Mouse (Mus musculus): ENCODE measurements around the gene Elp5. TPM values are rescaled to one million over a fixed set of nuclear protein-coding genes. Genes with fewer than 3 reads are reported as not detected.
A peak's percentile ranks its signal among the peaks of the same experiment; 100 is the strongest.

Elp5 gene
- polyA plus RNA-seq, 2 experiments, result 101 to 122 TPM

DNA sequence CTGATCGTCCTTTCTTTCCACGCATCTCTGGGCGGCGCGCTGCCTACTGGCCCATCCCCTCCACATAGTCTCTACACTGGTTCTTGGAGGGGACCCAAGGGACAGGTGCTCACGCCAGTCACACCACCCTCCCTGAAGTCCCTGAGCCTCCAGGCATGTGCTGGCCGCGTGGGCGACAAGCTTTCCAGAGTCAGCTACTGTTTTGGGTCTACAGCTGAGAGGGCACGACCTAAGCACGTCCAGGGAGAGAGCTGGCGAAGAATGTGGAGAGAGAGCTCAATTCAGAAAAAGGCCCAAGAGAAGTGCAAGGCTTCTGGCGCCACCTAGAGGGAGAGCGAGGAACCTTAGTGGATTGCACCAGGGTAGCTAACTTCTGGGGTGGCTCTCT is 33.6 kb downstream of the Elp5 start:
- Histone ChIP-seq H3K36me3 (ENCODE audit: control insufficient read depth, insufficient read depth, low read length) (peaks cover 23% of the 10 kb centered on the region), H3K4me2 (replicated peaks; ENCODE audit: low read depth, low read length, severe bottlenecking) (peak overlapping the region; percentile 85), H3K4me1 (ENCODE audit: control insufficient read depth, insufficient read depth, low read length) (peaks cover 19% of the 10 kb centered on the region), H3K9ac (ENCODE audit: low read depth, low read length, severe bottlenecking) (peak overlapping the region; percentile 70), H3K27me3 (ENCODE audit: control insufficient read depth, insufficient read depth, low read length) (no peaks in the 10 kb centered on the region), H3K27ac (replicated peaks; ENCODE audit: low read depth, low read length) (peak overlapping the region; percentile 90), H3K4me3 (replicated peaks; ENCODE audit: low read length) (peak overlapping the region; percentile 59), H3K9me3 (ENCODE audit: control insufficient read depth, low read length) (no peaks in the 10 kb centered on the region)
- peak; percentile 61; the same call in 1 of the 2 replicates for TF ChIP-seq POLR2A (IDR thresholded peaks at IDR 0.05; ENCODE audit: borderline replicate concordance, extremely low read depth, insufficient read depth, insufficient read length)
- ATAC-seq (ENCODE audit: low FRiP score, low read depth) (peak; percentile 48), DNase-seq (ENCODE audit: low spot score) (peak; percentile 90)
- WGBS, result 0% methylated on average over 14 of the region's 14 CpGs

DNA sequence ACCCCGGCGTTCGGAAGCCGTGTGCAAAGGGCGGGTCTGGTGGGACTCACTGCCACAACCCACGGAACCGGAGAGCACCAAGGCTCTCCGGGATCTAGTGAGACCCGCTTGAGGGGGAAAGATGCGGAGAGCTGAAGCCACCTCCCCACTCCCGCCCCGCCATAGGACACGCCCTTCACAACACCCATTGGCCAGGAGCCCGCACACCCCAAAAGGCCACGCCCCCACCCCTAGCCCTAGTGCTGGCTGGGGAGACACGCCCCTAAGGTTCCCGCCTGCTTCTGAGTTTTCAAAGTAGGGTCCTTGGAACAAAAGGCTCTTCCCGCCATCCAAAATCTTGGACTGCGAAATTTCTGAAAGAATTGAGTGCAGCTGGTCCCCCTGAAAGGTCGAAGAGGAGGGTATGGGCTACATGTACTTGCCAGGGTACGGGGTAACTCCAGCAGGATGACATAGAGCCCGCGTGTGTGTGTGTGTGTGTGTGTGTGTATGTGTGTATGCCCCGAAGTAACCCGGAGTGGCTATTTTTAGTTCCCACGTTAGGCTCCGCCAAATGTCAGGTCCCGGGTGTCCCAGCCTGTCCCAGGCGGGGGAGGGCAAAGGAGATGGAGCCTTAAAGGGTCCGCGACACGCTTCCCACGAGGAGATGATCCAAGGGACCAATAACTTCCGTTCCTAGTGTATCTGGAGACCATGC is 34.1 kb downstream of the Elp5 start, which contains the start of gene Slc2a4:
TSS of gene Slc2a4 (minus strand) at position 123 of the 697 bp plus-strand sequence.
- ATAC-seq (ENCODE audit: low FRiP score, low read depth) (peak; percentile 93), DNase-seq (ENCODE audit: low spot score) (peak; percentile 97)
- Histone ChIP-seq H3K9ac (ENCODE audit: low read depth, low read length, severe bottlenecking) (peak within 1 kb of the TSS; percentile 70), H3K4me3 (replicated peaks; ENCODE audit: low read length) (peak within 1 kb of the TSS; percentile 59), H3K27ac (replicated peaks; ENCODE audit: low read depth, low read length) (peak within 1 kb of the TSS; percentile 90), H3K27me3 (ENCODE audit: control insufficient read depth, insufficient read depth, low read length) (no peaks in the 10 kb centered on the region), H3K4me1 (ENCODE audit: control insufficient read depth, insufficient read depth, low read length) (peaks cover 19% of the 10 kb centered on the region), H3K4me2 (replicated peaks; ENCODE audit: low read depth, low read length, severe bottlenecking) (peak within 1 kb of the TSS; percentile 85), H3K36me3 (ENCODE audit: control insufficient read depth, insufficient read depth, low read length) (peaks cover 27% of the 10 kb centered on the region), H3K9me3 (ENCODE audit: control insufficient read depth, low read length) (no peaks in the 10 kb centered on the region)
- peak; percentile 76; the same call in 1 of the 2 replicates for TF ChIP-seq POLR2A (IDR thresholded peaks at IDR 0.05; ENCODE audit: borderline replicate concordance, extremely low read depth, insufficient read depth, insufficient read length)
- WGBS, result 2% methylated on average over 33 of the region's 34 CpGs

DNA sequence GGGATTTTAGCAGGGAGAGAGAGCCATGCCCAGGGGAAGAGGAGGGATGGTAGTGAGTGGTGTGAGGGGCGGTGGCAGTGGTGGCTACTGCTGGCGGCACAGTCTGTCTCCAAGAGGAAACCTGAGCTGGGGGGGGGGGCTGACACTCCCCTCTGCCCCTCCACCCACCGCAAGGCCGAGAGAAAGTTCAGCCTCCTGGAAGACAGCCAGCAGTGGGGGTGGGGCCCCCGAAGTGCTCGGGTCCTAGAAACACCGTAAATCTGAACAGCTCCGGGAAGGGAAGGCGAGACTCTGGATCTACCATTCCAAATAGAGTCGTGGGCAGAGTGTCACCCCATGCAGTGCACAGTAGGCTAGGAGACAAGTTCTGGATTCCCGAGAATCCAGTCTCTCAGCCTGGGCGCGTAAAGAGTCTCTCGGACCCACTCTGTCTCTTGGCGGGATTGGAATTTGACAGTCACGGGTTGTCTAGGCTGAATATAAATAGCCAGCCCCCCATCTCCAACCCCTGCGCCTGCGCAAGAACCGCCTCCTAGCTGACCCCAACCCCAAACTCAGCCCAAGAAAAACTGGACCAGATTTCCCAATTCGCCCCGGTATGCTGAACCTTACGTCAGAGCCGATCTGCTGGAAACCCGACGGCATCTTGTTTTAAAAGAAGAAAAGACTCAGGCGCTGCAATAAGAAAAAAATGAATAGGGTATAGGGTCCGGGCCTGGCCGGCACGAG is 34.8 kb downstream of the Elp5 start:
- DNase-seq (ENCODE audit: low spot score) (peak; percentile 70), ATAC-seq (ENCODE audit: low FRiP score, low read depth) (peak; percentile 48)
- Histone ChIP-seq H3K27ac (replicated peaks; ENCODE audit: low read depth, low read length) (peak overlapping the region; percentile 79), H3K36me3 (ENCODE audit: control insufficient read depth, insufficient read depth, low read length) (peaks cover 34% of the 10 kb centered on the region), H3K27me3 (ENCODE audit: control insufficient read depth, insufficient read depth, low read length) (no peaks in the 10 kb centered on the region), H3K4me1 (ENCODE audit: control insufficient read depth, insufficient read depth, low read length) (peaks cover 19% of the 10 kb centered on the region), H3K9ac (ENCODE audit: low read depth, low read length, severe bottlenecking) (peak overlapping the region; percentile 70), H3K4me3 (replicated peaks; ENCODE audit: low read length) (peak overlapping the region; percentile 59), H3K4me2 (replicated peaks; ENCODE audit: low read depth, low read length, severe bottlenecking) (peak overlapping the region; percentile 85), H3K9me3 (ENCODE audit: control insufficient read depth, low read length) (no peaks in the 10 kb centered on the region)
- 1% methylated on average over 28 of the region's 29 CpGs for WGBS
- no peak for TF ChIP-seq POLR2A (IDR thresholded peaks at IDR 0.05; ENCODE audit: borderline replicate concordance, extremely low read depth, insufficient read depth, insufficient read length)

DNA sequence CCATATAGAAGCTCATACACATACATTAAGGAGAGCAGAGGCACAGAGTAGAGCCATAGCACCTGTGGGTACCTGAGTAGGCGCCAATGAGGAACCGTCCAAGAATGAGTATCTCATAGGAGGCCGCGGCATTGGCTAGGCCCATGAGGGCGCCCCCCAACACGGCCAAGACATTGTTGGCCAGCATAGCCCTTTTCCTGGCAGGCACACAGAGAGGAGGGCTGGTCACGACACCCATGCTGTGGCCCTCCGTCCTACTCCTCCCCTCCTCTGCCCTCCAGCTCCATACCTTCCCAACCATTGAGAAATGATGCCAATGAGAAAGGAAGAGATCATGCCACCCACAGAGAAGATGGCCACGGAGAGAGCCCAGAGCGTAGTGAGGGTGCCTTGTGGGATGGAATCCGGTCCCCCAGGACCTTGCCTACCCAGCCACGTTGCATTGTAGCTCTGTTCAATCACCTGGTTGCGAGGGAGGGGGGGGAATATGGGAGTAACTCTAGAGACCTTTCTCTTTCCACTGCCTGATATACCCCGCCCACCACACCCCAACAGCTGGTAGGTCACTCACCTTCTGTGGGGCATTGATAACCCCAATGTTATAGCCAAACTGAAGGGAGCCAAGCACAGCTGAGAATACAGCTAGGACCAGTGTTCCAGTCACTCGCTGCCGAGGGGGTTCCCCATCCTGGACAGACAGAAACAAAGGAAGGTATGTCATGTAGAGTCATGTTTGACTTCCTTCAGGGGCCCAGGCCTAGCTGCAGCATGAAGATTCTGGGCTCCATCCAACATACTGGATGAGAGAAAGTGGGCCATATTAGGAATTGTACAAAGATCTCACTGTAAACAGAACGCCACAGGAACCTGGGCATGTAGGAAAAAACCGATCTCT is 36.1 kb downstream of the Elp5 start:
- H3K36me3 ChIP-seq (ENCODE audit: control insufficient read depth, insufficient read depth, low read length), result peaks cover 37% of the 10 kb centered on the region
- no peak for DNase-seq (ENCODE audit: low spot score)

DNA sequence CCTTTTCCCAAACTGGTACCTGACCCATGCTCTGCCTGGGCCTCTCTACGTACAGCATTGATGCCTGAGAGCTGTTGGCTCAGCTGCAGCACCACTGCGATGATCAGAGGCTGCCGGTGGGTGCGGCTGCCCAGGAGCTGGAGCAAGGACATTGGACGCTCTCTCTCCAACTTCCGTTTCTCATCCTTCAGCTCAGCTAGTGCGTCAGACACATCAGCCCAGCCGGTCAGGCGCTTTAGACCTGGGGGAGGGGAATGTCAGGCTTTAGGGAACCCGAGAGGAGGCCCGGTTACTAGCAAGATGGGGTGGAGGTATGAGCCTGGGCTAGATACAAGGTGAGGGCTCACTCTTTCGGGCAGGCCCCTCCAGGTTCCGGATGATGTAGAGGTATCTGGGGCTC is 37.1 kb downstream of the Elp5 start:
- Histone ChIP-seq H3K4me2 (replicated peaks; ENCODE audit: low read depth, low read length, severe bottlenecking) (no peak overlapping the region), H3K9ac (ENCODE audit: low read depth, low read length, severe bottlenecking) (no peak overlapping the region), H3K36me3 (ENCODE audit: control insufficient read depth, insufficient read depth, low read length) (peaks cover 37% of the 10 kb centered on the region), H3K9me3 (ENCODE audit: control insufficient read depth, low read length) (no peaks in the 10 kb centered on the region), H3K27me3 (ENCODE audit: control insufficient read depth, insufficient read depth, low read length) (no peaks in the 10 kb centered on the region), H3K4me1 (ENCODE audit: control insufficient read depth, insufficient read depth, low read length) (peaks cover 19% of the 10 kb centered on the region), H3K27ac (replicated peaks; ENCODE audit: low read depth, low read length) (no peak overlapping the region), H3K4me3 (replicated peaks; ENCODE audit: low read length) (no peak overlapping the region)
- ATAC-seq (ENCODE audit: low FRiP score, low read depth) (no peak), DNase-seq (ENCODE audit: low spot score) (no peak)
- 76% methylated on average over 13 of the region's 13 CpGs for WGBS
- no peak for TF ChIP-seq POLR2A (IDR thresholded peaks at IDR 0.05; ENCODE audit: borderline replicate concordance, extremely low read depth, insufficient read depth, insufficient read length)

More for the DNA sequence above, 36.1 kb downstream of the Elp5 start:
- Histone ChIP-seq H3K27me3 (ENCODE audit: control insufficient read depth, insufficient read depth, low read length) (no peaks in the 10 kb centered on the region), H3K9me3 (ENCODE audit: control insufficient read depth, low read length) (no peaks in the 10 kb centered on the region), H3K4me2 (replicated peaks; ENCODE audit: low read depth, low read length, severe bottlenecking) (peak overlapping the region; percentile 85), H3K4me1 (ENCODE audit: control insufficient read depth, insufficient read depth, low read length) (peaks cover 19% of the 10 kb centered on the region), H3K27ac (replicated peaks; ENCODE audit: low read depth, low read length) (no peak overlapping the region), H3K9ac (ENCODE audit: low read depth, low read length, severe bottlenecking) (no peak overlapping the region), H3K4me3 (replicated peaks; ENCODE audit: low read length) (peak overlapping the region; percentile 59)
- 91% methylated on average over 18 of the region's 18 CpGs for WGBS
- TF ChIP-seq POLR2A (IDR thresholded peaks at IDR 0.05; ENCODE audit: borderline replicate concordance, extremely low read depth, insufficient read depth, insufficient read length), result no peak
- no peak for ATAC-seq (ENCODE audit: low FRiP score, low read depth)
